Mouse (Mus musculus): ENCODE measurements at regions not wholly inside any gene's neighbourhood (a gene's known extent, or its start where the extent isn't known, plus 50 kb on each side); places are given as distances from the start of the nearest gene placed in this dataset.

GRCm38 (mm10) chr14:115003223-115003622 lies 88.8 kb upstream of the Gpc5 start:
- in situ Hi-C loops (cut with MboI, MseI): loop anchor here (10.0 to 25.0 kb wide), 2 partner anchors 384 to 952 kb away; no protein-coding TSS in a partner anchor

GRCm38 (mm10) chr14:115004733-115005405 lies 87.1 kb upstream of the Gpc5 start:
- in situ Hi-C loops (cut with MboI, MseI): loop anchor here (10.0 to 25.0 kb wide), 2 partner anchors 382 to 950 kb away; no protein-coding TSS in a partner anchor

GRCm38 (mm10) chr14:115010877-115011276 lies 81.1 kb upstream of the Gpc5 start:
- in situ Hi-C loops (cut with MboI, MseI): loop anchor here (25.0 kb wide), 1 partner anchor 376 kb away; no protein-coding TSS in a partner anchor

- in situ Hi-C loops (cut with MboI, MseI): loop anchor here (25.0 kb wide), 1 partner anchor 372 kb away; no protein-coding TSS in a partner anchor
These were observed 76.7 kb upstream of the Gpc5 start for GRCm38 (mm10) chr14:115015299-115015698.

- in situ Hi-C loops (cut with MboI, MseI): loop anchor here (25.0 kb wide), 1 partner anchor 370 kb away; no protein-coding TSS in a partner anchor
These were observed 74.4 kb upstream of the Gpc5 start for GRCm38 (mm10) chr14:115017410-115018153.

- in situ Hi-C loops (cut with MboI, MseI): no loop called here
These were observed 64.0 kb upstream of the Gpc5 start for GRCm38 (mm10) chr14:115028011-115028410.

- in situ Hi-C loops (cut with MboI, MseI): no loop called here
These were observed 60.3 kb upstream of the Gpc5 start for GRCm38 (mm10) chr14:115031734-115032133.

GRCm38 (mm10) chr14:115033375-115033969 lies 58.5 kb upstream of the Gpc5 start:
- in situ Hi-C loops (cut with MboI, MseI): no loop called here

- in situ Hi-C loops (cut with MboI, MseI): no loop called here
These were observed 57.1 kb upstream of the Gpc5 start for GRCm38 (mm10) chr14:115034718-115035437.

- in situ Hi-C loops (cut with MboI, MseI): no loop called here
These were observed 54.8 kb upstream of the Gpc5 start for GRCm38 (mm10) chr14:115037086-115037793.

GRCm38 (mm10) chr14:115038788-115039187 lies 53.2 kb upstream of the Gpc5 start:
- in situ Hi-C loops (cut with MboI, MseI): no loop called here

- in situ Hi-C loops (cut with MboI, MseI): no loop called here
These were observed 52.5 kb upstream of the Gpc5 start for GRCm38 (mm10) chr14:115039524-115039923.

- in situ Hi-C loops (cut with MboI, MseI): no loop called here
These were observed 51.9 kb upstream of the Gpc5 start for GRCm38 (mm10) chr14:115040091-115040571.

GRCm38 (mm10) chr14:115040578-115041206 lies 51.3 kb upstream of the Gpc5 start:
- in situ Hi-C loops (cut with MboI, MseI): no loop called here

GRCm38 (mm10) chr14:115041336-115042054 lies 50.5 kb upstream of the Gpc5 start:
- in situ Hi-C loops (cut with MboI, MseI): no loop called here

- in situ Hi-C loops (cut with MboI, MseI): no loop called here
These were observed 49.9 kb upstream of the Gpc5 start for GRCm38 (mm10) chr14:115042055-115042564.
